Mouse (Mus musculus): ENCODE data around the gene Vmn1r61.

The Vmn1r61 gene

GRCm38 (mm10) chr7:5613195-5613594 is at the start of gene Vmn1r61:
Gene Vmn1r61 (minus strand): TSS chr7:5613295.
- no peak for DNase-seq (ENCODE audit: low spot score)

Data from layer of hippocampus, adult 9-10 months (tissue).